Comparison of ENCODE assay signal across 8 mouse cellular contexts in genomic region chr13:89889074-89889473, GRCm38 (mm10).
DNase-seq lines count a peak whose midpoint lies in the region; ATAC-seq and TF ChIP-seq lines count a peak whose summit lies in the region.
"Had no signal": no experiment of that assay in that cellular context is flagged by ENCODE, and none has a peak within 500 bp of the region (broad histone marks: within the 10 kb centered on the region; RNA-seq: fewer than 3 reads in every experiment).

No protein-coding gene starts in this region.

- H3K9me3 ChIP-seq in liver, embryonic 11.5 days (ENCODE audit: control insufficient read depth, low read length), result no peaks in the 10 kb centered on the region
- H3K9me3 ChIP-seq: heart, embryonic 13.5 days had no signal

- DNase-seq in spleen, postnatal 36 days (ENCODE audit: low spot score in 2 of 2), result peak; percentile 1 to 18
- DNase-seq in spleen, adult 18-20 months, result no peak
- DNase-seq in adrenal gland, postnatal 36 days, result peak; percentile 54 to 75
- no peak for DNase-seq in liver, embryonic 11.5 days (ENCODE audit: low spot score)
- DNase-seq in splenic B cell, adult 2 months (ENCODE audit: low read depth, low spot score), result peak; percentile 4
- no peak for DNase-seq in left cerebral cortex, postnatal 25 days (ENCODE audit: low spot score in 2 of 2)
- DNase-seq in left cerebral cortex, adult 2 months (ENCODE audit: extremely low spot score in 1 of 2, low spot score in 2 of 2), result no peak

- no peak overlapping the region for H3K9ac ChIP-seq in liver, embryonic 11.5 days (ENCODE audit: low read depth, low read length)
- H3K9ac ChIP-seq: heart, embryonic 13.5 days had no signal

- no peak overlapping the region for H3K4me2 ChIP-seq in liver, embryonic 11.5 days
- H3K4me2 ChIP-seq: heart, embryonic 13.5 days had no signal

- H3K4me1 ChIP-seq in liver, embryonic 11.5 days (replicated peaks; ENCODE audit: control insufficient read depth, insufficient read depth, low read length), result no peaks in the 10 kb centered on the region
- H3K4me1 ChIP-seq: heart, embryonic 13.5 days had no signal

- 33% methylated on average over 5 of the region's 5 CpGs for WGBS in liver, embryonic 11.5 days

- no peaks in the 10 kb centered on the region for H3K36me3 ChIP-seq in liver, embryonic 11.5 days (ENCODE audit: control insufficient read depth, insufficient read depth, low read length)
- H3K36me3 ChIP-seq in splenic B cell, adult 2 months (ENCODE audit: control insufficient read depth, insufficient read depth, low read length, poor library complexity, severe bottlenecking), result no peaks in the 10 kb centered on the region
- H3K36me3 ChIP-seq: heart, embryonic 13.5 days had no signal

- intact Hi-C loops in left cerebral cortex, postnatal 25 days (cut with DNase I), result no loop called here
- intact Hi-C loops in left cerebral cortex, adult 2 months (cut with DNase I), result no loop called here

- H3K27me3 ChIP-seq in liver, embryonic 11.5 days (replicated peaks; ENCODE audit: control insufficient read depth, insufficient read depth, low read length), result no peaks in the 10 kb centered on the region
- H3K27me3 ChIP-seq in splenic B cell, adult 2 months (ENCODE audit: control insufficient read depth, insufficient read depth, low read length, poor library complexity, severe bottlenecking), result no peaks in the 10 kb centered on the region
- H3K27me3 ChIP-seq: heart, embryonic 13.5 days had no signal

- no peak for TF ChIP-seq CTCF in left cerebral cortex, adult 2 months (IDR thresholded peaks at IDR 0.05)

- no peak overlapping the region for H3K27ac ChIP-seq in liver, embryonic 11.5 days (ENCODE audit: low read depth, low read length)
- H3K27ac ChIP-seq in left cerebral cortex, adult 2 months, result no peak overlapping the region
- H3K27ac ChIP-seq: heart, embryonic 13.5 days had no signal

- H3K4me3 ChIP-seq in liver, embryonic 11.5 days (ENCODE audit: low read depth, low read length), result no peak overlapping the region
- no peak overlapping the region for H3K4me3 ChIP-seq in left cerebral cortex, adult 2 months
- H3K4me3 ChIP-seq: heart, embryonic 13.5 days had no signal

- peak; percentile 89 for ATAC-seq in liver, embryonic 11.5 days (replicated peaks; ENCODE audit: low FRiP score)

Comparison
In these comparisons a context has a peak if more than half of its experiments do, and no peak if none do; other contexts are left out.
1. DNase-seq: peak in spleen, postnatal 36 days (2 of 2), adrenal gland, postnatal 36 days (2 of 2) and splenic B cell, adult 2 months (single experiment); none in spleen, adult 18-20 months (0 of 2), liver, embryonic 11.5 days (single experiment), left cerebral cortex, postnatal 25 days (0 of 2) and left cerebral cortex, adult 2 months (0 of 2).